ENCODE assay signal across 25 mouse cellular contexts in genomic region chr17:36462234-36462633, GRCm38 (mm10). TPM values are rescaled to one million over a fixed set of nuclear protein-coding genes. Genes with fewer than 3 reads are reported as not detected.
"Had no signal": no experiment of that assay in that cellular context is flagged by ENCODE, and none has a peak within 500 bp of the region (broad histone marks: within the 10 kb centered on the region; RNA-seq: fewer than 3 reads in every experiment).

H2-M10.4 (minus strand) TSS chr17:36462334.

- H3K4me3 ChIP-seq: neural tube, embryonic 13.5 days; neural tube, embryonic 15.5 days; stomach, embryonic 15.5 days had no signal

- DNase-seq: retina, postnatal 1 day; right cerebral cortex, adult 18-20 months; right cerebral cortex, postnatal 14 days; right cerebral cortex, postnatal 25 days; right cerebral cortex, postnatal 4 days; spleen, adult 18-20 months; thymus, adult 18-20 months; thymus, adult 2 months; thymus, postnatal 14 days; thymus, postnatal 25 days; thymus, postnatal 36 days; thymus, postnatal 4 days had no signal

- H3K27me3 ChIP-seq: neural tube, embryonic 13.5 days; neural tube, embryonic 15.5 days; stomach, embryonic 15.5 days had no signal

- H3K4me1 ChIP-seq: neural tube, embryonic 13.5 days; neural tube, embryonic 15.5 days; stomach, embryonic 15.5 days had no signal

- H3K36me3 ChIP-seq: neural tube, embryonic 13.5 days; neural tube, embryonic 15.5 days; stomach, embryonic 15.5 days had no signal

- H3K27ac ChIP-seq: neural tube, embryonic 13.5 days; neural tube, embryonic 15.5 days; stomach, embryonic 15.5 days; stomach, postnatal 0 days had no signal

- H3K9me3 ChIP-seq: neural tube, embryonic 13.5 days; neural tube, embryonic 15.5 days; stomach, embryonic 15.5 days had no signal

RNA-seq across cellular contexts. Expression of gene H2-M10.4, which starts in this region (rescaled TPM):
- total RNA-seq: neutrophil, adult 5-6 weeks had no signal
- polyA plus RNA-seq: neural tube, embryonic 13.5 days; neural tube, embryonic 14.5 days; neural tube, embryonic 15.5 days; small intestine, adult 2 months; spleen, adult 2 months; stomach, embryonic 14.5 days; stomach, embryonic 15.5 days; stomach, embryonic 16.5 days; stomach, postnatal 0 days; testis, adult 2 months; thymus, adult 2 months; thymus, postnatal 0 days; urinary bladder, adult 2 months had no signal
